Mouse (Mus musculus) embryonic facial prominence, embryonic 14.5 days (tissue): Measurements from ENCODE around the gene Dapp1. TPM values are rescaled to one million over a fixed set of nuclear protein-coding genes. Genes with fewer than 3 reads are reported as not detected.
"Not testable (repeated sequence)": the region's sequence is repeated elsewhere in the genome, so short reads cannot be mapped to it uniquely, and the experiment has no call there.

ENCODE experiments used
- ATAC-seq: fragments of 200-750 bp; cut with Nextera tagmentation; 2 replicates; pipeline ENCODE4 v1.8.0; 2017; ENCODE audit warnings: low read depth, moderate number of reproducible peaks, moderate TSS enrichment
- DNase-seq: peaks from one replicate; pipeline ENCODE4 v3.0.0-alpha.2; 2015; ENCODE audit warnings: low spot score
- H3K27ac ChIP-seq: fragments of 300-500 bp; sonication (generic); replicated peaks from 2 replicates; pipeline ENCODE4 v1.5.1; 2014; ENCODE audit warnings: low read depth, mild to moderate bottlenecking, low read length, moderate library complexity
- H3K27me3 ChIP-seq: fragments of 300-500 bp; sonication (generic); replicated peaks from 2 replicates; pipeline ENCODE4 v1.6.1; 2014; ENCODE audit warnings: low read length; ENCODE audit not compliant: control insufficient read depth, insufficient read depth
- H3K36me3 ChIP-seq: fragments of 300-500 bp; sonication (generic); 2 replicates; pipeline ENCODE4 v1.6.1; 2014; ENCODE audit warnings: low read length, mixed read lengths; ENCODE audit not compliant: control insufficient read depth, insufficient read depth
- H3K4me1 ChIP-seq: fragments of 300-500 bp; sonication (generic); 2 replicates; pipeline ENCODE4 v1.6.1; 2014; ENCODE audit warnings: antibody characterized with exemption, low read length; ENCODE audit not compliant: control insufficient read depth, insufficient read depth
- H3K4me2 ChIP-seq: fragments of 300-500 bp; sonication (generic); 2 replicates; pipeline ENCODE4 v1.6.1; 2014; ENCODE audit warnings: low read depth, mild to moderate bottlenecking, low read length, moderate library complexity, mixed read lengths
- H3K4me3 ChIP-seq: fragments of 300-500 bp; sonication (generic); 2 replicates; pipeline ENCODE4 v1.5.1; 2014; ENCODE audit warnings: low read depth, mild to moderate bottlenecking, low read length
- H3K9ac ChIP-seq: fragments of 300-500 bp; sonication (generic); 2 replicates; pipeline ENCODE4 v1.6.1; 2014; ENCODE audit warnings: low read depth, mild to moderate bottlenecking, low read length, moderate library complexity, mixed read lengths
- H3K9me3 ChIP-seq: fragments of 300-500 bp; sonication (generic); 2 replicates; pipeline ENCODE4 v1.6.1; 2016; ENCODE audit warnings: low read length; ENCODE audit not compliant: control insufficient read depth
- WGBS: fragments of 180-500 bp; shearing (Covaris S2); extraction: QIAGEN DNeasy Blood & Tissue Kit; methylation state at CpG from one replicate; pipeline ENCODE4 v1.1.7; 2014; 5-methylcytosine and 5-hydroxymethylcytosine counted together
- polyA plus RNA-seq: library from polyadenylated mRNA; unstranded; fragments of >200 nt; fragmentation: Nextera tagmentation; extraction: Ambion mirVana; gene quantifications from 2 replicates; pipeline ENCODE4 v1.2.1, GENCODE M21; 2014

The Dapp1 gene
- polyA plus RNA-seq, 1 experiment from 2014 or later, result 9.4 TPM

DNA sequence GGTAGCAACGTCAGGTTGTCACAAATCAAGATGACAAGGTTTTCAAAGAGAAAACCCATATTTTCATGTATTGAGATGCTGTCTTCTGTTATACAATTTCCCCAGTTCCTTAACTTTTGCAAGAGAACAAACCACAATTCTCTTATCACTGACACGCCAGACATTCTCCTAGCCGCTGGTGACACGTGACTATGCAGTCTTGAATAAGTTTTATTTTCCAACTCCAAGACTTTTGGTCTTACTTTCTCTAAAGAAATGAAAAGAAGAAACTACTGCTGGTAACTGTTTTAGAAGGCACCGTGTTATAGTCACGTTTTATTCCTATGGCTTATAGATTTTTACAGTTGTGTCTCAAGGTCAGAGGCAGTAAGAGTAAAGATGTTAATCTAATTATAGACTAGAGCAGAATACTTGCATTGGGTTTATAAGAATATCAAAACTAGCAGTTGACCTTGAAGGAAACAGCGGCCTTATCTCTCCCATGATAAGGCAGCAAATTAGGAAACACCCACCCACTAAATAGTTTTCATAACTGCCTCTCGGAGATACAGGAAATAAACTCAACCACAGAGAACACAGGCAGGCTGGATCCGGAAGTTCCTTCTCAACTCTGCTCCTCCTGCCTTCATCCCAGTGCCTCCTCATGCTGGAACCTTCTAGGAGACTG lies 12.4 kb downstream of the Dapp1 start:
- DNase-seq (no peak), ATAC-seq (no peak)
- Histone ChIP-seq H3K4me3 (no peak overlapping the region), H3K27me3 (no peaks in the 10 kb centered on the region), H3K27ac (no peak overlapping the region), H3K4me1 (no peaks in the 10 kb centered on the region), H3K36me3 (no peaks in the 10 kb centered on the region), H3K9ac (no peak overlapping the region), H3K9me3 (no peaks in the 10 kb centered on the region), H3K4me2 (no peak overlapping the region)
- 85% methylated on average over 9 of the region's 9 CpGs for WGBS

DNA sequence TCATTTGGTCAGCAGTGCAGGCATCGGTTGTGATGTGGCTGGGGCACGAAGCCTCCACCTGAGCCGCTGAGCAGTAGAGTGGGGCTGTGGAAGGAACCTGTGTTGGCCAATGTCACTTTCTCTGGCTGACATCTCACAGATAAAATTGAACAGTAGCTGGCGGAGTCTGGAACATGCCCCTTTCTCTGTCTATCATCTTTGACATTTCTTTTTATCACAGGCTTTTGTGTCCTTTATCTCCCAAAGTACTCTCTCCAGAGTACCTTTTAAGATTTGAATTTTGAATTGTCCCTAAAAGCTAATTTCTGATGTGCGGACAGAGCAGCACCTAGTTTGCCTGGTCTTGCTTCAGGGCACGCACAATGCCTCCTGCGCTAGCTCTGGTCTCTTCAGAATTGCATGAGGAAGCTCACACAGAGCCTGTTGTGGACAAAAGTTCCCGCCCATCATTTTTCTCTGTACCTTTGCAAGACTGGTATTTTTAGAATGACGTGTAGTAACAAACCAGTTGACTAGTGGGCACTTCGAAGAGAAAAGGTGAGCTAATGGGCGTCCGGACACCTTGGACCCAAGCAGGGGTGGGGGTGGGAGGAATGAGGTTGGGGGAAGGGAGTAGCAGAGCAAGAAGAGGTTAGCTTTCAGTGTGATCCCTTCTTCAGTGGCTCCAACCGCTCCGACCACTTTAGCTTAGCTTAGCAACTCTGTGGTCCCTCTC lies 13.1 kb downstream of the Dapp1 start:
- ATAC-seq (no peak), DNase-seq (no peak)
- no peak overlapping the region for H3K4me3 ChIP-seq
- H3K4me1 ChIP-seq, result no peaks in the 10 kb centered on the region
- no peaks in the 10 kb centered on the region for H3K36me3 ChIP-seq
- H3K27me3 ChIP-seq, result no peaks in the 10 kb centered on the region
- H3K9ac ChIP-seq, result no peak overlapping the region
- WGBS, result 81% methylated on average over 14 of the region's 14 CpGs
- H3K9me3 ChIP-seq, result no peaks in the 10 kb centered on the region
- H3K4me2 ChIP-seq, result no peak overlapping the region
- H3K27ac ChIP-seq, result no peak overlapping the region

DNA sequence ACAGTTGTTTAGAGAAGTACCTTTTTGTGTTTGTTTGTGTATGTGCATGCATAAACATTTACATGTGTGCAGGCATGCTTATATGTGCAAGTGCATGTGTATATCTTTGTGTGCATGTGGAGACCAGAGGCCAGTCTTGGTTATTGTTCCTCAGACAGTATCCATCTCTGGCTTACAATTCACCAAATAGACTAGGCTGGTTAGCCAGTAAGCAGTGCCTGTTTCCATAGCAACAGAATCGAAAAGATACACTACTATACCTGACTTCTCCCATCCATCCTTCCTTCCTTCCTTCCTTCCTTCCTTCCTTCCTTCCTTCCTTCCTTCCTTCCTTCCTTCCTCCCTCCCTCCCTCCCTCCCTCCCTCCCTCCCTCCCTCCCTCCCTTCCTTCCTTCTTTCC lies 17.3 kb downstream of the Dapp1 start:
- not testable (repeated sequence) for H3K27me3 ChIP-seq, H3K4me3 ChIP-seq, H3K9me3 ChIP-seq, H3K4me2 ChIP-seq, DNase-seq, H3K36me3 ChIP-seq, H3K4me1 ChIP-seq, H3K27ac ChIP-seq, ATAC-seq, H3K9ac ChIP-seq
- WGBS, result 79% methylated on average over 1 of the region's 1 CpGs

DNA sequence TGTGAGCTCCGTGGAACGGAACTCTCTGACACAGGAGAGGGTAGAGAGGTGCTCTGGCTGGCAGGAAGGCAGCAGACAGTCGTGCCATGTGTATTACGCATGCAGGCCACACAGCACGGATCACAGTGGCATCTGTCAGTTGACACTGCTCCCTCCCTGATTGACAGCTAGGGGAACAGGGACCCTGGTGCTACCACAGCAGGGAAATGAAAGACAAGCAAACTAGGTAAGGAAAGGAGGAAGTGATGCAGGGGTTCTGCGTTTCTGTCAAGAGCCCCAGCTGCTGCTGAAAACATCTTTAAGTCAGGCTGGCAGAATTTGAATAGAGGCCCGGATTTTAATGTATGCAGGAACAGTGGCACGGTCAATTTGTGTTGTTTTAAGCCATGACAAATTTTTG lies 17.8 kb downstream of the Dapp1 start:
- H3K4me2 ChIP-seq, result no peak overlapping the region
- ATAC-seq, result no peak
- 71% methylated on average over 8 of the region's 8 CpGs for WGBS

DNA sequence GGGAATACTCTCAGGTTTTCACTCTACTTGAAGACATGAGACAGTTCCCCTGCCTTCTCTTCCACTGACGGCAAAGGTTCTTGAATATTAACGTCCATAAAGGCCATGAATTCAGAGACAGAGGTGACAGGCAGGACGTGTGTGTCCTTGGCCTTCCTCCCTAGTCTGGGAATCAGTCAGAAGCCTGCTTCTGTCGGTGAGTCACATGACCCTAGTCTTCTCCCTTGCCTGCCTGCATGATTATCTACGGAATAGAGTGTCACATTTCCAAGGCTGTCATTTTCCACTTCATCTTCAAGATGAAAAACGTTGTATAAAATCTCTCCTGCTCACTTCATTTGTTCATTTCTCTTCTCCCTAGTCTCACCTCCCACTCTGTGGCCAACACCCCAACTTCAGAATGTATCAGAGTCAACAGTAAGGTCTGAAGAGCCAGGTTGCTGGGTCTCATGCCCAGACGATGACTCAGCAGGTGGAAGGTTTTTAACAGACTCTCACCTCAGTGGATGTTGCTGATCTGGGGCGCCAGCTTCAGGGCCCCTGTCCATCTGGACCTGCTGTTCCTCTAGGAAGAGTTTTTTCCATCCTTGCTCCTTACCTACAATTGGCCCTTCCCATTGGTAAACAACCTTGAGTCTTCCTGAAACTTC lies 19.5 kb downstream of the Dapp1 start:
- Histone ChIP-seq H3K4me1 (no peaks in the 10 kb centered on the region), H3K4me2 (no peak overlapping the region), H3K9ac (no peak overlapping the region), H3K4me3 (no peak overlapping the region), H3K36me3 (no peaks in the 10 kb centered on the region), H3K9me3 (no peaks in the 10 kb centered on the region), H3K27ac (no peak overlapping the region), H3K27me3 (no peaks in the 10 kb centered on the region)
- 58% methylated on average over 8 of the region's 8 CpGs for WGBS
- no peak for DNase-seq
- no peak for ATAC-seq

More for the DNA sequence above, 17.8 kb downstream of the Dapp1 start:
- DNase-seq, result no peak
- Histone ChIP-seq H3K9ac (no peak overlapping the region), H3K27ac (no peak overlapping the region), H3K9me3 (no peaks in the 10 kb centered on the region), H3K36me3 (no peaks in the 10 kb centered on the region), H3K27me3 (no peaks in the 10 kb centered on the region), H3K4me3 (no peak overlapping the region), H3K4me1 (no peaks in the 10 kb centered on the region)

DNA sequence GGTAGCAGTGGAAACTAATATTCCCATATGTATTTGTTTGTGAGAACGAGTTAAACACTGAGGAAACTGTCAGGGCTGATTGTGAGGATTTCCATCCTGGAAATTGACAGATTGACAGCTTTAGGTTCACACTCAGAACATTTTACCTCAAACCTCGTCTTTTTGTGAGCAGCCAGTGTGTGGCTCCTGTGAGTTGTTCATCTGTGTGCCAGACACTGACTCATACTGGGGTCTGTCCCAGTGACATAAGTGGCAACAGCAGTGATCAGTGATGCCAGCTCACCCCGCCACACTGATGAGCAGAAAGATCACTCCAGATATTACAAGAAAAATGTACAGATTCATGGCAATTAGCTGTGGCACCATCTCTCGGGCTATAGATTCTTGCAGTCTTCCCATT lies 21.9 kb downstream of the Dapp1 start:
- H3K9me3 ChIP-seq, result no peaks in the 10 kb centered on the region
- no peak overlapping the region for H3K27ac ChIP-seq
- no peak overlapping the region for H3K4me2 ChIP-seq
- no peaks in the 10 kb centered on the region for H3K36me3 ChIP-seq
- ATAC-seq (no peak), DNase-seq (no peak)
- peaks cover 13% of the 10 kb centered on the region; the same call in 1 of the 2 replicates for H3K4me1 ChIP-seq
- H3K9ac ChIP-seq, result no peak overlapping the region
- no peak overlapping the region for H3K4me3 ChIP-seq
- WGBS, result 72% methylated on average over 4 of the region's 4 CpGs
- no peaks in the 10 kb centered on the region for H3K27me3 ChIP-seq

DNA sequence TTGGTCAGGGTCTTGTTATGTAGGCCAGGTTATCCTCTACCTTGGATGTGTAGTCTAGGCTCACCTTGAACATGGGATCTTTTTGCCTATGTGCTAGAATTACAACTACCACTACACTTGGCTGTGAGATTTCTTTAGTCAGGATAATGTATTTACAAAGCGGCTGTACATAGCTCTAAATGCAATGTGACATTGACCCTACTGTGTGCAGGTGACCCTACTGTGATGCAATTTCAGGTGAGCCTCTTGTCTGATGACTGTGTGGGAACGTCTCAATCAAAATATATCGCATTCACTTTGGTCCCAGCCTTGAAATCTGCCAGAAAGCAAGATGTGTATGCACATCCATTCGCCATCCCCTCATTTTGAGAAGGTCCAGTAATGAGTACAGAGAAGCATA lies 23.0 kb downstream of the Dapp1 start:
- H3K4me3 ChIP-seq, result no peak overlapping the region
- H3K36me3 ChIP-seq, result no peaks in the 10 kb centered on the region
- ATAC-seq, result no peak
- H3K27ac ChIP-seq, result no peak overlapping the region
- H3K4me1 ChIP-seq, result peaks cover 16% of the 10 kb centered on the region; the same call in 1 of the 2 replicates
- no peaks in the 10 kb centered on the region for H3K27me3 ChIP-seq
- 93% methylated on average over 4 of the region's 4 CpGs for WGBS
- H3K9me3 ChIP-seq, result no peaks in the 10 kb centered on the region
- DNase-seq, result no peak
- no peak overlapping the region for H3K4me2 ChIP-seq
- H3K9ac ChIP-seq, result no peak overlapping the region

DNA sequence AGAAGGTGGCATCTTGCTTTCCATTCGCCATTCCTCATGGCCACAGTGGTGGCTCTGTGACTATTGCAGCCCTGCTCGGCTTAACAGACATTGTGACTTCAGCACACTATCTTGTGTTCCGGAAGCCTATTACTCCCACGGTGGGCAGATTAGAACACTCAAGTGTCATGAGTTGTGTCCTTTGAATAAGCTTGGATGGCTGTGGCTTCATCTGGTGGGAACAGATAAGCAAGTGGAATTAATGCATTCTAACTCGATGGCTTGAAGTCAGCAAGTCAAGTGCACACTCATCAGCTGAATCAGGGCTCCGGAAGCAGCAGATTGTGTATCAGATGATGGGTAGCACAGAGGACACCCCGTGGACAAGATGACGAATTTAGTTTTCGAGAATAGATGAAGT lies 23.5 kb downstream of the Dapp1 start:
- no peak overlapping the region for H3K27ac ChIP-seq
- H3K9ac ChIP-seq, result no peak overlapping the region
- ATAC-seq, result no peak
- no peak for DNase-seq
- H3K27me3 ChIP-seq, result no peaks in the 10 kb centered on the region
- H3K9me3 ChIP-seq, result no peaks in the 10 kb centered on the region
- 86% methylated on average over 9 of the region's 9 CpGs for WGBS
- no peak overlapping the region for H3K4me3 ChIP-seq
- peaks cover 19% of the 10 kb centered on the region; the same call in 1 of the 2 replicates for H3K4me1 ChIP-seq
- H3K4me2 ChIP-seq, result no peak overlapping the region
- no peaks in the 10 kb centered on the region for H3K36me3 ChIP-seq
